Mouse (Mus musculus) cerebellum, adult 18-20 months (tissue): ENCODE results near the gene Mptx2.
"Not testable (repeated sequence)": the region's sequence is repeated elsewhere in the genome, so short reads cannot be mapped to it uniquely, and the experiment has no call there.

ENCODE experiments used
- DNase-seq, 2 experiments: peaks; one replicate each; pipeline ENCODE4 v3.0.0; 2021

Mptx2 gene

DNA sequence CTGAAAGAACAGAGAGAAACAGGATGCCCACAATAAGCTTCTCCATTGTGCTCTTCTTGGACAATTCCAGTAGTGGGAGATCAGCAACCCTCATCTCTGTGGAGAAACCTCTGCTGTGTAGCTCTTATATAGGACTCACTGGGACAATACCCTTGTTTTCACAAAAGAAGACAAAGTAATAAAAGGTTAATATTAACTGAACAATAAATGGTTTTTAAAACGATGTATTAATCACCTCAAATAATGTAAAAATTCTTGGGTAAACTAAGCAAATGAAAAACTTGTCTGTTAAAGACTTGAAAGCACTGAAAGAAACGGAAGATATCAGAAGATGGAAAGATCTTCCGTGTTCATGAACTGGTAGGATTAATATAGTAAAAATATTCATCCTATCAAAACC, at the start of gene Mptx2:
Mptx2 (minus strand) TSS at position 101 of the 400 bp plus-strand sequence.
- DNase-seq = no peak

GRCm38 (mm10) chr1:173326552-173326951, 49.0 kb upstream of the Mptx2 start:
- no peak for DNase-seq

DNA sequence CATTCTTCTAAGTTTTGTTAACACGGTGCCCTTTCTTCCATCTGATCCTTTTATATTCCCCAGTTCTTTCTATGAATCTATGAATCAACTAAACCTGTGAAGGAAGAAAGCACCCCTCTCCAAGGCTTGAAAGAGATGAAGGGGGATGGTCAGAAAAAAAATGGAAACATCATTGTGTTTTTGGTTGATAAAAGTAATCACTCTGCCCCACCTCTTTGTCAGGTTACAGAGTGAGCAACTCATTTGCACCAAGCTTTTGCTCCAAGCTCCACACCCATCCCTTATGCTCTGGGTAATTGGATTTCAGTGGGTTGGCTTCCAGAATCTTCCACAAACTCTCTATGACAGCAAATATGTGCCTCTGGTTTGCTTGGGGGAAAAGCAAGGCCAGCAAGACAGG, 47.8 kb upstream of the Mptx2 start:
- no peak for DNase-seq

GRCm38 (mm10) chr1:173324961-173325360, 47.4 kb upstream of the Mptx2 start:
- DNase-seq = no peak

DNA sequence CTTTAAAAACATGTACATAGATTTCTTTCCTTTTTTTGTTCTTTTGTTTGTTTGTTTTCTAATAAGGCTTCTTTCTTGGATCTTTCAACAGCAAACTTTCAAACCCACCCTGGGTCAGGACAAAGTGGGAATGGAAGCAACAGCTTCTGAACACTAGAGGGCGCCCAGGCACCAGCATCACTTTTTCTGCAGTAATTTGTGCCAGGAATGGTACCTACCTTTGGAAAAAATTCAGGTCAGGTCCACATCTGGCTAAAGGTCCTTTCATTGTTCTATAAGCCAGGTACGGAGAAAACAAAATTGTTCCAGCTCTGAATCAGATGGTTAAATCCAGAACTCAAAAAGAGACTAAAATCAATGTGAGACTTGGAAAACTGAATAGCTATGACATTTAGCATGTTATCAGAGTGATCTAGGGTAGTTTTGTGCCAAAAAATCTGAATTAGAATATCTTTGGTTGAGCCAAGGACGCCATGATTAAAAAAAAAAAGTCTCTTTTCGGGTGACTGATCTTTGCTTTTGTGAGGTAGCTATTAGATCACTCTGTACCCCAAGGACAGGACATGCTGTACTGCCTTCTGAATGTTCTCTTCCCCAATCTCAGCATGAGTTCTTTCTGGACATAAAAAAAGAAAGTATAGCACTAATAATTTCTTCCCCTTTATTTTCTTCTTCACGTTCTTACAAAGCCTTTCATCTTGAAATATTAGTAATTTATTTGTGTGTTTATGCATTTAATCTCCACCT, 46.4 kb upstream of the Mptx2 start:
- DNase-seq = peak; percentile 59 to 74

DNA sequence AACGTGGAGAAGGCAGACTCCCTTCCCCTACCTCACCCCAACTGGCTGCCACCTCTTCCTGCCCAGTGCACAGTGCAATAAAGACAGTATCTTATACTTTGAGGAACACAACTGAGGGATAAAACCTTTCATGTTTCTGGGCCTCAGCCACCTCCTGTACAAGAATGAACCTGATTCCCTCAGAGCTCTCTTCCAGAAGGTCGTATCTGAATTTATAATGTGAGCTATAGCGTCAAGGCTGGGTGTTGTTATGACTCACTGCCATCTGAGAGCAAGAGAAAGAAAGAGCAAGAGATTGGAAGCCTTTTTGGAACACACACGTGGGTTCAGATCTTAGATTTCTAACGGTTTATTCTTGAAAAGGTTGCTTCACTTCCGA, 44.7 kb upstream of the Mptx2 start:
- DNase-seq = no peak

GRCm38 (mm10) chr1:173321593-173322248, 44.1 kb upstream of the Mptx2 start:
- DNase-seq = no peak

- no peak for DNase-seq
These were observed 40.4 kb upstream of the Mptx2 start for GRCm38 (mm10) chr1:173317925-173318477.

GRCm38 (mm10) chr1:173315725-173316124, 38.1 kb upstream of the Mptx2 start:
- no peak for DNase-seq

DNA sequence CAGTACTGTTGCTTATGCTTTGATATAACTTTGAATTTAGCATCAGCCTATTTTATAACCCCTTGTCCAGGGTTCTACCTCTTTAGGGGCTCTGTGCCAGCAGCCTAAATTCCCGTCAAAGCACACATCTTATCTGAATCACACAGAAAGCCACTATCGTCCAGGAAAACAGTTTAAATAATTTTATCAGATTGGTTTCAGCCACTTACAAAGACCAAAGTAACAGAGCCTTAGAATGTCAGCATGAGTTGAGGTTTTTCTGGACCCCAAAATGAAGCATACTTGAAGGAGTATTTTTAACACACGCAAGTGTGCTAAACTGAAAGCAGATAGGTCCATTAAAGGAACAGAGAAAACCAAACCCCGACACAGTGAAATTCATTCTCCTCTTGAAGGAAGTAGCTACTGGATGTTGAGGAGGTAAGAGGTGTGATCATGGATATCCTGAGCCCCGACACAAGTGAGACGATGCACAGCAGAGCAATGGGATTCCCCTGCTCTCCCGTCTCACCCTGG, 36.0 kb upstream of the Mptx2 start:
- not testable (repeated sequence) for DNase-seq

DNA sequence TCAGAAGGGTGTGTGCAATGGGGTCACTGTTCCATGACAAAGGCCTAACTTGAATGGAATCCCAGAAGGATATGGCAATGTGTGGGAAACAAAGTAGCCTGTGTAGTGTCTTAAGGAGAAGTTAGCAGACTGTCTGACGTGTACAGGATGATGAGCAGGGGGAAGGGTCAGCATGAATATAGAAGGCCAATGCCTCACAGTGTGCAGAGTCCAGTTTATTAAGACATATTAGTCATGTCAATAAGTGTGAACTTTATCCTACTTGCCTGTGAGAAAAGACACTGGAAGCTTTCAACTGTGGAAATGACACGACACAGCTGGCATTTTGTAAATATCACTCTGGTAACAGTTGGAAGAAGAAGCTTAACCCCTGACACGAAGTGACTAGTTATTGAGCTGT, 25.2 kb upstream of the Mptx2 start:
- not testable (repeated sequence) for DNase-seq

GRCm38 (mm10) chr1:173265701-173266100, 11.9 kb downstream of the Mptx2 start, which contains the start of gene Olfr418:
Gene Olfr418 (plus strand): TSS chr1:173266001.
- no peak for DNase-seq

DNA sequence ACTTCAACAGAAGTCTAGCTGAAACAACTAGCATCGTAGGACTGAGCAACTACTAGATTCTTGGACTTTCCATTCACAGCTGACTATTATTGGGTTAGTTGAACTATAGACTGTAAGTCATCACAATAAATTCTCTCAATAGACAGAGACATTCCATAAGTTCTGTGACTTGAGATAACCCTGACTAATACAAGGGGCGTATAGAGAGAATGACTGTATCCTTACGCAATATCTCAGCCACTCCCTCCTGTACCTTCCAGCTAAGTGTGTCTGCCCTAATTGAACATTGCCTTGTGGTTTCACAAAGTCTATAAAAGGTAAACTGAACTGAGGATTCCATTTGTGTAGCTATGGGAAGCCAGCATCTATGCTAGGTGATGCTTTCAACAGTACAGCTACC, 27.7 kb downstream of the Mptx2 start:
- no peak for DNase-seq

DNA sequence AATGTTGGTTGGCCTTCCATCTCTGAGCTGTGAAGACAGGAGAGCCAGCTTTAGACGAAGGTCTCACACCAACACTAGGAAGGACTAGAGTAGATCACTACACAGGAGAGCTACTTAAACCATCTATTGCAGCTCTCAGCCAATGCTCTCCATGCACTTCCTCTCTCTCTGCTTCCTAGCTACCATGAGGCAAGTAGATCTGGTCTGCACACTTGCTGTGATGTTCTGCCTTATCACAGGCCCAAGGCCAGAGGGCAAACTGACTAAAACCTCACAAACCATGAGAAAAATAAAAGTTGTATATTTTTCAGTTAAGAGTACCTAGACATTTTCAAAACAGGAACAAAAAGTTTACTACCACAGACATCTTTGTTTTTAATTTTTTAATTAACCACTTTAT, 40.6 kb downstream of the Mptx2 start:
- DNase-seq = not testable (repeated sequence)

DNA sequence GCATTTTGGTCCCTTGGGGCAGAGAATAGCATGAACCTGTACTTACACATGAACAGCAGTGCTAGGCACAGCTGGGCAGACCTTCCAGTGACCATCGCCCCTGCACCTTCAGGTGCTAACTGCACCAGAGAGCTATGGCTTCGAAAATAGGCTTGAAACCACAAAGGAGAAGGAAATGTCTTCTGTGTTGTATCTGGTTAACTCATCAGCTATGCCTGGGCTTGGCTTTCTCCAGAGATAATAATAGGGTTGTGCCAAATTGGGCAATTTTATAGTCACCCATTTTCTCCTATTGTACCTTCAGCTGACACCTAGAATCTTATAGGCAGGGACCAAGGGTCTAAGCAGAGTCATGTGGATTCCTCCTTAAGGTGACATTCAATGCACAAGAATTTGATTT, 50.5 kb downstream of the Mptx2 start, which contains the start of gene Fcer1a:
Fcer1a (minus strand) TSS at position 134 of the 400 bp plus-strand sequence.
- DNase-seq = no peak
